8 mouse cellular contexts compared by ENCODE assay signal in genomic region chr19:10433879-10434540, GRCm38 (mm10). TPM values are rescaled to one million over a fixed set of nuclear protein-coding genes. Genes with fewer than 3 reads are reported as not detected.
DNase-seq lines count a peak whose midpoint lies in the region; ATAC-seq and TF ChIP-seq lines count a peak whose summit lies in the region.
"Had no signal": no experiment of that assay in that cellular context is flagged by ENCODE, and none has a peak within 500 bp of the region (broad histone marks: within the 10 kb centered on the region; RNA-seq: fewer than 3 reads in every experiment).

No protein-coding gene starts in this region.

- H3K4me1 ChIP-seq in cortical plate, adult 2 months (ENCODE audit: control insufficient read depth, insufficient read depth, low read length): peaks cover 12% of the 10 kb centered on the region

- TF ChIP-seq POLR2A in cortical plate, adult 2 months (IDR thresholded peaks at IDR 0.05; ENCODE audit: extremely low read depth, insufficient read depth, low read length): no peak

- TF ChIP-seq CTCF in layer of hippocampus, adult 2 months (conservative IDR thresholded peaks at IDR 0.05): no peak
- no peak for TF ChIP-seq CTCF in cortical plate, adult 2 months (IDR thresholded peaks at IDR 0.05; ENCODE audit: extremely low read depth, insufficient read depth, low read length)

- intact Hi-C loops in heart, postnatal 10 days (cut with DNase I): loop anchor here (2.0 kb wide), 1 partner anchor 17 kb away; no protein-coding TSS in a partner anchor

- DNase-seq in layer of hippocampus, adult 2 months (ENCODE audit: low spot score in 2 of 2): peak; percentile 49 to 67
- no peak for DNase-seq in layer of hippocampus, adult 9-10 months (ENCODE audit: low spot score)
- DNase-seq in heart, postnatal 10 days: peak; percentile 74 to 76
- DNase-seq in right cerebral cortex, postnatal 14 days: peak; percentile 59
- DNase-seq in adrenal gland, adult (ENCODE audit: inconsistent age in 2 of 2, low spot score in 1 of 2): no peak

- no peak overlapping the region for H3K4me3 ChIP-seq in layer of hippocampus, adult 2 months
- H3K4me3 ChIP-seq in cortical plate, adult 2 months (ENCODE audit: insufficient read depth, low read length): no peak overlapping the region
- H3K4me3 ChIP-seq: liver, embryonic 12.5 days had no signal

- ATAC-seq in erythroblast, adult 5-6 weeks (replicated peaks; ENCODE audit: low FRiP score, poor library complexity, severe bottlenecking): no peak
- ATAC-seq: liver, embryonic 12.5 days had no signal

- H3K27ac ChIP-seq in layer of hippocampus, adult 2 months: peak overlapping the region; percentile 80
- H3K27ac ChIP-seq in cortical plate, adult 2 months (ENCODE audit: insufficient read depth, low read length): peak overlapping the region; percentile 74
- H3K27ac ChIP-seq: liver, embryonic 12.5 days had no signal

RNA-seq across cellular contexts. Expression of gene Lrrc10b, which starts 23.3 kb away (rescaled TPM):
- total RNA-seq in layer of hippocampus, adult 2 months (2021): 10 to 100 TPM; 83.9 to 84.6 TPM
- 9.5 and 24.2 TPM in 2 replicates for polyA plus RNA-seq in cortical plate, adult 2 months (2012; rRNA removed)
- 1 to 10 TPM; 2.2 to 7.3 TPM for total RNA-seq in heart, postnatal 10 days (2021)
- not detected in 2 replicates for total RNA-seq in erythroblast, adult 5-6 weeks (2015; ENCODE audit: low replicate concordance)
- not detected in 2 replicates for total RNA-seq in erythroblast, adult 5-6 weeks (2017; ENCODE audit: low replicate concordance)

RNA-seq across cellular contexts. Expression of gene Syt7, which starts 45.1 kb away (rescaled TPM):
- total RNA-seq in layer of hippocampus, adult 2 months (2021): 100 to 1,000 TPM; 315 to 321 TPM
- 213 and 252 TPM in 2 replicates for polyA plus RNA-seq in cortical plate, adult 2 months (2012; rRNA removed)
- total RNA-seq in heart, postnatal 10 days (2021): 10 to 100 TPM; 34.3 to 36.2 TPM
- total RNA-seq in erythroblast, adult 5-6 weeks (2015; ENCODE audit: low replicate concordance): not detected in 2 replicates
- not detected in 2 replicates for total RNA-seq in erythroblast, adult 5-6 weeks (2017; ENCODE audit: low replicate concordance)

RNA-seq across cellular contexts. Expression of gene Ppp1r32, which starts 48.7 kb away (rescaled TPM):
- total RNA-seq in layer of hippocampus, adult 2 months (2021): 1 to 10 TPM; 2.4 to 3.0 TPM
- 1.4 and 2.5 TPM in 2 replicates for polyA plus RNA-seq in cortical plate, adult 2 months (2012; rRNA removed)
- under 1 TPM; 0.40 to 0.93 TPM for total RNA-seq in heart, postnatal 10 days (2021)
- not detected in 2 replicates for total RNA-seq in erythroblast, adult 5-6 weeks (2015; ENCODE audit: low replicate concordance)
- total RNA-seq in erythroblast, adult 5-6 weeks (2017; ENCODE audit: low replicate concordance): 0.94 TPM in 1 of 2 replicates, not detected in the other
- polyA plus RNA-seq: liver, embryonic 12.5 days had no signal

Comparison
In these comparisons a context has a peak if more than half of its experiments do, and no peak if none do; other contexts are left out.
1. DNase-seq: peak in layer of hippocampus, adult 2 months (2 of 2), heart, postnatal 10 days (2 of 2) and right cerebral cortex, postnatal 14 days (single experiment); none in layer of hippocampus, adult 9-10 months (single experiment) and adrenal gland, adult (0 of 2).
2. RNA of gene Lrrc10b, which starts 23.3 kb away (total RNA-seq): 83.9 to 84.6 TPM in layer of hippocampus, adult 2 months; 2.2 to 7.3 TPM in heart, postnatal 10 days and not detected in erythroblast, adult 5-6 weeks; every median in the first group is over 10 times any median in the second.
3. RNA of gene Syt7, which starts 45.1 kb away (total RNA-seq): 315 to 321 TPM in layer of hippocampus, adult 2 months and 34.3 to 36.2 TPM in heart, postnatal 10 days; not detected in erythroblast, adult 5-6 weeks; every median in the first group is over 10 times any median in the second.